Mouse (Mus musculus) kidney, embryonic 16.5 days (tissue): ENCODE results near the gene Arid4a. TPM values are rescaled to one million over a fixed set of nuclear protein-coding genes. Genes with fewer than 3 reads are reported as not detected.

ENCODE experiments used
- ATAC-seq: fragments of 200-750 bp; cut with Nextera tagmentation; 2 replicates; pipeline ENCODE4 v1.8.0; 2017; ENCODE audit warnings: moderate TSS enrichment; ENCODE audit not compliant: low FRiP score, low TSS enrichment
- H3K27ac ChIP-seq: fragments of 300-500 bp; sonication (generic); 2 replicates; pipeline ENCODE4 v1.5.1; 2014; ENCODE audit warnings: low read length
- H3K27me3 ChIP-seq: fragments of 300-500 bp; sonication (generic); 2 replicates; pipeline ENCODE4 v1.6.1; 2014; ENCODE audit warnings: low read length, control low read depth, mixed read lengths; ENCODE audit not compliant: insufficient read depth
- H3K36me3 ChIP-seq: fragments of 300-500 bp; sonication (generic); 2 replicates; pipeline ENCODE4 v1.6.1; 2014; ENCODE audit warnings: low read length, control low read depth, mixed read lengths; ENCODE audit not compliant: insufficient read depth
- H3K4me1 ChIP-seq: fragments of 300-500 bp; sonication (generic); 2 replicates; pipeline ENCODE4 v1.6.1; 2014; ENCODE audit warnings: low read length, control low read depth, mixed read lengths; ENCODE audit not compliant: insufficient read depth
- H3K4me2 ChIP-seq: fragments of 300-500 bp; sonication (generic); replicated peaks from 2 replicates; pipeline ENCODE4 v1.6.1; 2014; ENCODE audit warnings: low read depth, low read length
- H3K4me3 ChIP-seq: fragments of 300-500 bp; sonication (generic); 2 replicates; pipeline ENCODE4 v1.5.1; 2014; ENCODE audit warnings: mild to moderate bottlenecking, low read length
- H3K9ac ChIP-seq: fragments of 300-500 bp; sonication (generic); replicated peaks from 2 replicates; pipeline ENCODE4 v1.6.1; 2014; ENCODE audit warnings: low read length
- H3K9me3 ChIP-seq: fragments of 300-500 bp; sonication (generic); 2 replicates; pipeline ENCODE4 v1.6.1; 2016; ENCODE audit warnings: low read length, control low read depth
- WGBS: fragments of 180-500 bp; shearing (Covaris S2); extraction: QIAGEN DNeasy Blood & Tissue Kit; methylation state at CpG from one replicate; pipeline ENCODE4 v1.1.7; 2014; 5-methylcytosine and 5-hydroxymethylcytosine counted together
- polyA plus RNA-seq: library from polyadenylated mRNA; unstranded; fragments of >200 nt; fragmentation: Nextera tagmentation; extraction: Ambion mirVana; gene quantifications from 2 replicates; pipeline ENCODE4 v1.2.1, GENCODE M21; 2015

Arid4a gene
- polyA plus RNA-seq, result 34.6 and 38.6 TPM in 2 replicates

- under 1% methylated on average over 59 of the region's 61 CpGs for WGBS
Observed at GRCm38 (mm10) chr12:71015363-71016210, at the start of gene Arid4a. Gene Arid4a, plus strand, starts transcription at chr12:71015990.

GRCm38 (mm10) chr12:70967581-70967980 is 48.2 kb upstream of the Arid4a start:
- Histone ChIP-seq H3K4me2 (peak overlapping the region; percentile 67), H3K27me3 (no peaks in the 10 kb centered on the region), H3K27ac (peak overlapping the region; percentile 94), H3K4me1 (0 out of 2 replicates have a peak, but pooled peaks cover 8% of the 10 kb centered on the region), H3K9me3 (no peaks in the 10 kb centered on the region), H3K36me3 (peaks cover 14% of the 10 kb centered on the region), H3K9ac (peak overlapping the region; percentile 81), H3K4me3 (peak overlapping the region; percentile 74)
- 33% methylated on average over 8 of the region's 8 CpGs for WGBS
- no peak for ATAC-seq

More at GRCm38 (mm10) chr12:71015363-71016210, at the start of gene Arid4a:
- peak; percentile 99 for ATAC-seq
- H3K9me3 ChIP-seq, result no peaks in the 10 kb centered on the region
- H3K4me2 ChIP-seq, result peak within 1 kb of the TSS; percentile 81
- H3K27ac ChIP-seq, result peak within 1 kb of the TSS; percentile 99
- H3K4me3 ChIP-seq, result peak within 1 kb of the TSS; percentile 93
- H3K4me1 ChIP-seq, result peaks cover 29% of the 10 kb centered on the region
- no peaks in the 10 kb centered on the region for H3K27me3 ChIP-seq
- peak within 1 kb of the TSS; percentile 94 for H3K9ac ChIP-seq
- H3K36me3 ChIP-seq, result peaks cover 18% of the 10 kb centered on the region

GRCm38 (mm10) chr12:70968141-70968790 is 47.5 kb upstream of the Arid4a start:
- peak; percentile 92 for ATAC-seq
- Histone ChIP-seq H3K36me3 (peaks cover 10% of the 10 kb centered on the region), H3K4me1 (0 out of 2 replicates have a peak, but pooled peaks cover 8% of the 10 kb centered on the region), H3K4me3 (peak overlapping the region; percentile 74), H3K27me3 (no peaks in the 10 kb centered on the region), H3K9ac (peak overlapping the region; percentile 81), H3K27ac (peak overlapping the region; percentile 94), H3K9me3 (no peaks in the 10 kb centered on the region), H3K4me2 (peak overlapping the region; percentile 67)
- WGBS, result 0% methylated on average over 35 of the region's 35 CpGs

- whole genome bisulfite sequencing, result under 1% methylated on average over 15 of the region's 15 CpGs
- Histone ChIP-seq H3K4me2 (peak overlapping the region; percentile 67), H3K9me3 (no peaks in the 10 kb centered on the region), H3K27ac (peak overlapping the region; percentile 94), H3K4me3 (peak overlapping the region; percentile 74), H3K9ac (peak overlapping the region; percentile 81), H3K36me3 (peaks cover 5% of the 10 kb centered on the region), H3K27me3 (no peaks in the 10 kb centered on the region), H3K4me1 (0 out of 2 replicates have a peak, but pooled peaks cover 8% of the 10 kb centered on the region)
- ATAC-seq, result peak; percentile 66; the same call in 1 of the 2 replicates
Observed at GRCm38 (mm10) chr12:70968791-70969307, 46.9 kb upstream of the Arid4a start.

GRCm38 (mm10) chr12:70969485-70970184 is 46.2 kb upstream of the Arid4a start:
- Histone ChIP-seq H3K27me3 (no peaks in the 10 kb centered on the region), H3K4me3 (peak overlapping the region; percentile 42), H3K9ac (peak overlapping the region; percentile 54), H3K4me2 (peak overlapping the region; percentile 49), H3K27ac (peak overlapping the region; percentile 76), H3K9me3 (no peaks in the 10 kb centered on the region), H3K4me1 (0 out of 2 replicates have a peak, but pooled peaks cover 8% of the 10 kb centered on the region), H3K36me3 (no peaks in the 10 kb centered on the region)
- WGBS, result 5% methylated on average over 17 of the region's 17 CpGs
- ATAC-seq, result no peak

GRCm38 (mm10) chr12:70973831-70974230 is 42.0 kb upstream of the Arid4a start:
- H3K9me3 ChIP-seq, result no peaks in the 10 kb centered on the region
- H3K4me3 ChIP-seq, result peak overlapping the region; percentile 99; the same call in 1 of the 2 replicates
- WGBS, result 83% methylated on average over 4 of the region's 4 CpGs
- H3K27ac ChIP-seq, result peak overlapping the region; percentile 85; the same call in 1 of the 2 replicates
- H3K4me1 ChIP-seq, result peaks cover 13% of the 10 kb centered on the region
- no peaks in the 10 kb centered on the region for H3K27me3 ChIP-seq
- no peak for ATAC-seq
- H3K9ac ChIP-seq, result no peak overlapping the region
- peaks cover 6% of the 10 kb centered on the region; the same call in 1 of the 2 replicates for H3K36me3 ChIP-seq
- H3K4me2 ChIP-seq, result peak overlapping the region; percentile 50

- peak within 1 kb of the TSS; percentile 99 for H3K4me3 ChIP-seq
- H3K4me1 ChIP-seq, result peaks cover 13% of the 10 kb centered on the region
- H3K9ac ChIP-seq, result peak within 1 kb of the TSS; percentile 95
- under 1% methylated on average over 71 of the region's 71 CpGs for WGBS
- peak; percentile 99 for ATAC-seq
- no peaks in the 10 kb centered on the region for H3K9me3 ChIP-seq
- H3K27me3 ChIP-seq, result no peaks in the 10 kb centered on the region
- H3K4me2 ChIP-seq, result peak within 1 kb of the TSS; percentile 71
- H3K36me3 ChIP-seq, result peaks cover 12% of the 10 kb centered on the region; the same call in 1 of the 2 replicates
- peak within 1 kb of the TSS; percentile 98 for H3K27ac ChIP-seq
Observed at GRCm38 (mm10) chr12:70974441-70975266, 41.1 kb upstream of the Arid4a start, which contains the start of gene Psma3. Gene Psma3, plus strand, starts transcription at chr12:70974621.

GRCm38 (mm10) chr12:70975406-70975805 is 40.4 kb upstream of the Arid4a start:
- H3K36me3 ChIP-seq, result peaks cover 15% of the 10 kb centered on the region; the same call in 1 of the 2 replicates
- peak overlapping the region; percentile 98 for H3K27ac ChIP-seq
- peak overlapping the region; percentile 95 for H3K9ac ChIP-seq
- no peak for ATAC-seq
- H3K4me1 ChIP-seq, result peaks cover 13% of the 10 kb centered on the region
- WGBS, result 25% methylated on average over 10 of the region's 10 CpGs
- no peaks in the 10 kb centered on the region for H3K9me3 ChIP-seq
- H3K4me3 ChIP-seq, result peak overlapping the region; percentile 99
- no peaks in the 10 kb centered on the region for H3K27me3 ChIP-seq
- H3K4me2 ChIP-seq, result peak overlapping the region; percentile 71
